Mouse (Mus musculus) v-Abl transformed pro-B cells (cell line): ENCODE measurements around the gene Prrt3.

Source experiments
- in situ Hi-C, 2 experiments: fragments of 400-800 bp; cut with MboI; formaldehyde crosslinking; loops; one replicate each; pipeline ENCODE4 v1.15.1; 2025; ENCODE audit not compliant: unreplicated experiment in 2 of 2

The Prrt3 gene

DNA sequence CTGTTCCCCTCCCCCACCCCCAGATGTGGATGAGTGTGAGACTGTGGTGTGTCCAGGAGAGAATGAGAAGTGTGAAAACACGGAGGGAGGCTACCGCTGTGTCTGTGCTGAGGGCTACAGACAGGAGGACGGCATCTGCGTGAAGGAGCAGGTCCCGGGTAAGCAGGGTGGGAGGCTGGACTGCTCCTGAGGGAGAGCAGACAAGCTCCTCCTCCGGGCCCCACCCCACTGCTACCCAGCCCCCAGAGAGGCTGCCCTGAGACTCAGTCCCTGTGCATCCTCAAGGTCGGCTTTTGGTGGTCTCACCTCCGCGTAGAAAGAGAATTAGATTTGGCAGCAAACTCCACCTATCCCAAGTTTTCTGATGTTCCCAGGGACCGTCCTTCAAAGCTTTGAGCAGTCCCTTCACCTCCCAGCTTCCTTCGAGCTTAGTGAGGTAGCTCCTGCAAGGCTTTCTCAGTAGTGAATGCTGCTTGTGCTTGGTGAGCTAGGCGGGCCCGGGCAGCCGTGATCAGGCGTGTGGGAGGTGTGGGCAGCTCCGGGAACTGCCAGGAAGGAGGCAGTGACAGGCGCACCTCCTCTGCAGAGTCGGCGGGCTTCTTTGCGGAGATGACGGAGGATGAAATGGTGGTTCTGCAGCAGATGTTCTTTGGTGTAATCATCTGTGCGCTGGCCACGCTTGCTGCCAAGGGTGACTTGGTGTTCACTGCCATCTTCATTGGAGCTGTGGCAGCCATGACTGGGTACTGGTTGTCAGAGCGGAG is 9.4 kb downstream of the Prrt3 start:
- in situ Hi-C loops, result no loop called here

DNA sequence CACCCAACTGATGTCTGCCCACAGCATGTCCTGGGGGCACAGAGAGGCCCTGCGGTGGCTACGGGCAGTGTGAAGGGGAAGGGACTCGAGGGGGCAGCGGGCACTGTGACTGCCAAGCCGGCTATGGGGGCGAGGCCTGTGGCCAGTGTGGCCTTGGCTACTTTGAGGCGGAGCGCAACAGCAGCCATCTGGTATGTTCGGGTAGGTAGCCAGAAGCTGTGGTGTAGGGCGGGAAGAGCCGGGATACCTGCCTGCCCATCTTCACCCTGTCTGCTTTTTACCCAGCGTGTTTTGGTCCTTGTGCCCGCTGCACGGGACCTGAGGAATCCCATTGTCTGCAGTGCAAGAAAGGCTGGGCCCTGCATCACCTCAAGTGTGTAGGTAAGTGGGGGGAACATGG is 12.3 kb downstream of the Prrt3 start:
- in situ Hi-C loops, result no loop called here

DNA sequence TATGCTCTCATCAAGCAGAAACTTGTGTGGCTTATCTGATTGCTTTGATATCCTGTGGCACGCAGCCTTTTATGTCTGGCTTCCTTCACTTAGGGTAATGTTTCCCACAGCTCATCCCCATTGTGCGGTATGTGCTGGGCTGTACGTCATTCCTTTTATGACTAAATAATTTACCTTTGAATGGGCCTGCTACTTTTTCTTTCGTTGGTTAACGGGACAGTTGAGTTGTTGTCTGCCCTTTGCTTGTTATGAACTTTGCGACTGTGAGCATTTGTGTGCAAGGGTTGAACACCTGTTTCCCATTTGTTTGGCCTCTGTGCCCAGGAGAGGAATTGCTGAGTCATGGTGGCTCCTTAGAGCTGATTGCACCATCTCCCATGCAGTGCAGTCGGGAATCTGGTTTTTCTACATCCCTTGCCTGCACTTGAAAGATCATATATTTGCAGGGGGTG is 14.6 kb downstream of the Prrt3 start:
- in situ Hi-C loops, result no loop called here

DNA sequence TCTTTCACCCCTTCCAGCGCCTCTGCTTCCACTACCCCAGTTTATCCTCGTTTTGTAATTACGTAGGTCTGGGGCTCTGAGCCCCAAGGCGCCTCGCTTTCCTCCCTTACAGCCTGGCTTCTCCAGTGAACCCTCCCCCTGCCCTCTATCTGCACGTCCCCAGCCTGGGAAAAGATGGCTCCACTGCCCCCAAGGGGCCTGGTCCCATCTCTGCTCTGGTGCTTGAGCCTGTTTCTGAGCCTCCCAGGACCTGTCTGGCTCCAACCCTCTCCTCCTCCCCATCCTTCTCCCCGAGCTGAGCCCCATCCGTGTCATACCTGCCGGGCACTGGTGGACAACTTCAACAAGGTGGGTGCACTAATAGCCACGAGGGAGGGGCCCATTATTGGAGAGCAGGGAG is 18.0 kb downstream of the Prrt3 start:
- in situ Hi-C loops, result no loop called here

DNA sequence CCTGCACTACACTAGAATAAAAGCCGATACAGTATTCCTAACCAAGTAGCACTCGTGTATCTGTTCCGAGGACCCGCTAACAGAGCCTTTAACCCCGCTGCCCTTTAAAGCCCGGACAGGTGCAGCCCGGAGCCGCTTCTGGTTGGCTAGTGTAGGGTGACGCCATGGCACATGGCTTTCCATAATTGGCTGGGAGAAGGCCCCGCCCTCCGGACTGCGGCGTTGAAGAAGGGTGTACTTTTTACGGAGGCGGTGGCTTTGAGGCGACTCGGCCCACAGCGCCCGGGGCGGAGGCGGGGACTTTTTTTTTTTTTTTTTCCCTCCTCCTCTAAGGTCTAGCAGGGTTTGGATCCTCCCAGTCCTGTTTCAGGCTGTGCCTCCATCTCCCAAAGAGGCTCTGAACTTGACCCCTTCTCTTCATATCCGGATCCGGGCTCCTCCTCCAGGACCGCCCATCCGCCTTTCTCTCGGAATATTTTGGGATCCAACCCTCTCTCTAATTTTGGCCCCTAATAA is 18.6 kb downstream of the Prrt3 start, which contains the start of gene Creld1:
TSS of gene Creld1 (plus strand) at position 198 of the 516 bp plus-strand sequence.
- in situ Hi-C loops, result no loop called here

DNA sequence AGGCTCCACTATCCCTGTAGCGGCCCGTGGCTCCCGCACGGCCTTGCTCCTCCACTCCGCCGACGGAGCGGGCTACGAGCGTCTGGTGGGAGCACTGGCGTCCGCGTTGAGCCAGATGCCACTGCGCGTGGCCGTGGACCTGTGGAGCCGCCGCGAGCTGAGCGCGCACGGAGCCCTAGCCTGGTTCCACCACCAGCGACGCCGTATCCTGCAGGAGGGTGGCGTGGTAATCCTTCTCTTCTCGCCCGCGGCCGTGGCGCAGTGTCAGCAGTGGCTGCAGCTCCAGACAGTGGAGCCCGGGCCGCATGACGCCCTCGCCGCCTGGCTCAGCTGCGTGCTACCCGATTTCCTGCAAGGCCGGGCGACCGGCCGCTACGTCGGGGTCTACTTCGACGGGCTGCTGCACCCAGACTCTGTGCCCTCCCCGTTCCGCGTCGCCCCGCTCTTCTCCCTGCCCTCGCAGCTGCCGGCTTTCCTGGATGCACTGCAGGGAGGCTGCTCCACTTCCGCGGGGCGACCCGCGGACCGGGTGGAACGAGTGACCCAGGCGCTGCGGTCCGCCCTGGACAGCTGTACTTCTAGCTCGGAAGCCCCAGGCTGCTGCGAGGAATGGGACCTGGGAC is 19.1 kb downstream of the Prrt3 start:
- in situ Hi-C loops, result no loop called here

DNA sequence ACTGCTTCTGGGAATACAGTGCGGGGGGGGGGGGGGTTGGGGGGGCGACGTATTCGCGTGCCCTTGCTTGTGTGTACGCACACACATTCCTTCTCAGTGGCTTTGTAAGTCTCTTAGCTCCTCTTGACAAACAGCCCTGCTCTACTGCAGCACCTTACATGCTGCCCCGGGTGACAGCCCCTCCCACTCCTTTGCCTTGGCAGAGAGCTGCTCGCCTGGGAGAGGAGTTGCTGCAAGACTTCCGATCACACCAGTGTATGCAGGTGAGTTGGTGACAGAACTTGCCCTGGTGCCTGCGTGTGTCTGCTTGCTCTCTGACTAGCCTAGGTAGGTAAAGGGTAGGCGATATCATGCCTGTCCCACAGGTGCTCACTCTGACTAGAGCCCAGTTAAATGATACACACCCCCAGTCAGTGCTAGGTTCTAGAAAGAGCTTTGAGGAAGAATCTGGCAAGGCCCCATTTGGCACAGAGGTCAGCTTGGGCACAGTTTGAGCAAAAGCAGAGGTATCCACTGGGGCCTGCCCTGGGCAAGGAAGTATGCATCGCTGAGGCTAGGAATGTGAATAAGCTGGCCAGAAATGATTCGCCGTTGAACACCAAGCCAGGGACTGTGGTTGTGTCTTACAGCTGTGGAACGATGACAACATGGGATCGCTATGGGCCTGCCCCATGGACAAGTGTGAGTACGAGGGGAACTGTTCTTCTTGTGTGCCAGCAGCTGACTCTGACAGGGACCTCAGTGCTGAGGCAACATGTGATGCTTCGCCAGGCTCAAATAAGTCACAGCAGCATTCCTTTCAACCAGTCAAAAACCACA is 21.0 kb downstream of the Prrt3 start:
- in situ Hi-C loops, result no loop called here

DNA sequence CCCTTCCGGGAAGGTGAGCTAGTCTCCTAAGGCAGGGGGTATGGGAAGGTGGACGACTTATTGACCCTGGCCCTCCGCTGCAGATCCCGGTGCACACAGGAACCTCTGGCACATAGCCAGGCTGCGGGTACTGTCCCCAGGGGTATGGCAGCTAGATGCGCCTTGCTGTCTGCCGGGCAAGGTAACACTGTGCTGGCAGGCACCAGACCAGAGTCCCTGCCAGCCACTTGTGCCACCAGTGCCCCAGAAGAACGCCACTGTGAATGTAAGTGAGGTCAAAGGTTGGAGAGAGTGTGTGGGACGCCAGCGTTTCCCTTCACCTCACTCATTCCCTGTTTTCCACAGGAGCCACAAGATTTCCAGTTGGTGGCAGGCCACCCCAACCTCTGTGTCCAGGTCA is 22.8 kb downstream of the Prrt3 start:
- in situ Hi-C loops, result no loop called here

DNA sequence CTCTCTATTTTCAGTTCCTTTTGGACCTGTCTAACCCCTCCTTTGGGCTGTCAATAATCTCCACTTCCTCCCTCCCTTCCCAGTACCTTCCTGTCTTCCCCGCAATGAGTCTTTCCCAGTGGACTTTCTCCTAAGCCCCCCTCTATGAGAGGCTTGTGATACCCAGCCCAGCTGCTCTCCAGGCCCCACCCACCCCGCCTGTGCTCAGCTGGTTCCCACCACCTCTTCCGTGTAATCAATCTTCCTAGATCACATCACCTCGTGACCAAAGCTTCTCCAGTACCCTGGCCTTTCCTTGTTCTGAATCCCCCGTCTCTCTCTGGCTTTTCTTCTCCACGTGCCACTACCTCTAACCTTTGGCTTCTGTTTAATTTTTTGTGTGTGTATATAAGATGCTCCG is 24.4 kb downstream of the Prrt3 start:
- in situ Hi-C loops, result no loop called here

DNA sequence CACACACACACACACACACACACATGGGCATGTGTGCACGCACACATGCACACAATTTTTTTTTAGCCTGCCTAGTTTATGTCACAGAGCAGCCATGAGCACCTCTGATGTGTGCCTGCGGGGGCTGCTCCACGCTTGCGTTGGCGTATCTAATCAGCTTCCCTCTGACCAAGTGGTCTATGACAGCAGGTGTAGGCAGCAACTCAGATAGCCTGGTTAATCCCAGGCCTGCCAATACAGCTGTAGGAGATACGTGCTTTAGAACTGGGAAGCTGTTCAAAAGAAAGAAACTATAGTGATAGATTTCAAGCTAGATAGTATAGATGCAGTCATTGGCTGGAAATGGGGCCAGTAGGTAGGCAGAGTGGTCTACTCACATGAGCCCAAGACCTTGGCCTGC is 28.0 kb downstream of the Prrt3 start:
- in situ Hi-C loops, result no loop called here

DNA sequence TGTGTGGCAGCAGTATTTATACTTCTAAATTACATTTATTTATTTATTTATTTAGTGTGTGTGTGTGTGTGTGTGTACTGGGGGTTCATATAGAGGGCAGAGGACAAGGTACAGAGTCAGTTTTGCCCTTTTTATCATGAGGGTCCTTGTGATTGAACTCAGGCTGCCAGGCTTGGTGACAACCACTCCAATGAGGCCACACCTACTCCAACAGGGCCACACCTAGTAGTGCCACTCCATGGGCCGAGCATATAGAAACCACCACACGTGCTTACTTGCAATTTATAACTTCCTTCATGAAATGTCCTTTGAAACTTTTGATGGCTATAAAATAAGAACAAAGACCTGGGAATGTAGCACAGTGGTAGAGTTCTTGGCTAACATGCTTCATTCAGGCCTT is 28.5 kb downstream of the Prrt3 start:
- in situ Hi-C loops, result no loop called here

DNA sequence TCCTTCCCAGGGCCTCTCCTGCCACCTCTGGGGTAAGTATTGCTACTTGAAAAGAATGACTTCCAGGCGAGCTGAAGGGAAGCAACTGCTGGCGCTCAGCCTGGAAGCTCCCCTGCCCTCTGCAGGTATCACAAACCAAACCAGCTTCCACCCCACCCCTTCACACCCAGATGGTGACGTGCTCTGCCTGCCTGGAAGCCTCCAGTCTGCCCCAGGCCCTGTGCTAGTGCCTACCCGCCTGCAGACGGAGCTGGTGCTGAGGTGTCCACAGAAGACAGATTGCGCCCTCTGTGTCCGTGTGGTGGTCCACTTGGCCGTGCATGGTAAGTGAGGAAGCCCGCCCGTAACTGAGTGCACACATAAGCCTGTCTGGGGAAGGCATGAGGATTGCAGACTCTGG is 29.7 kb downstream of the Prrt3 start:
- in situ Hi-C loops, result no loop called here

DNA sequence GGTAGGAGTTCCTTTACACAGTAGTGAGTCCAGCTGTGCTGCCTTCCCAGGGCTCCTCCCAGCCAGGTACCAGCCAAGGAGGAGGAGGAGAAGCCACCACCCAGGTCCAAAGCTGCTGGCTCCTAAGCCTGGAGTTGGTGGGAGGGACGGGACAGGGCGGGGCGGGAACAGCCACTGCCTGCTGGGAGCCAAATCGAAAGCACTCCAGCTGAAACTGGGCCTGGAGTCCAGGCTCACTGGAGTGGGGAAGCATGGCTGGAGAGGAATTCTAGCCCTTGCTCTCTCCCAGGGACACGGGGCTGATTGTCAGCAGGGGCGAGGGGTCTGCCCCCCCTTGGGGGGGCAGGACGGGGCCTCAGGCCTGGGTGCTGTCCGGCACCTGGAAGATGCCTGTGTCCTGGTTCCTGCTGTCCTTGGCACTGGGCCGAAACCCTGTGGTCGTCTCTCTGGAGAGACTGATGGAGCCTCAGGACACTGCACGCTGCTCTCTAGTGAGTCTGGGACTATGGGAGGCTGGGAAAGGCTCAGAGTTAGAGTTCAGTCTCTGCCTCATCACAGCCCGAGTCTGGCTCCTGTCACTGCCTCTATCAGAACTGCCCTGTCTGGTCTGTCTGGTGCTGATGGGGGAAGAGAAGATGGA is 30.3 kb downstream of the Prrt3 start, which contains the start of gene Il17rc:
TSS of gene Il17rc (plus strand) at position 131 of the 640 bp plus-strand sequence.
- in situ Hi-C loops, result no loop called here

DNA sequence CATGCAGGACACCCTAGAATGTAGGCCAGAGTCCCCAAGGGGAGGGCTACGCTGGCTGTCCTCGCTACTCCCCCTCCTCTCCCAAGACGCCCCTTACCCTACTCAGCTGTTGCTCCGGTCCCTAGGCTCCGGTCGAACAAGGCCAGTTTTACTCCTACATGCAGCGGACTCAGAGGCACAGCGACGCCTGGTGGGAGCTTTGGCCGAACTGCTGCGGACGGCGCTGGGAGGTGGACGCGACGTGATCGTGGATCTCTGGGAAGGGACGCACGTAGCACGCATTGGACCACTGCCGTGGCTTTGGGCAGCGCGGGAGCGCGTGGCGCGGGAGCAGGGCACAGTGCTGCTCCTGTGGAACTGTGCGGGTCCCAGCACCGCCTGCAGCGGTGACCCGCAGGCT is 32.3 kb downstream of the Prrt3 start:
- in situ Hi-C loops, result no loop called here

DNA sequence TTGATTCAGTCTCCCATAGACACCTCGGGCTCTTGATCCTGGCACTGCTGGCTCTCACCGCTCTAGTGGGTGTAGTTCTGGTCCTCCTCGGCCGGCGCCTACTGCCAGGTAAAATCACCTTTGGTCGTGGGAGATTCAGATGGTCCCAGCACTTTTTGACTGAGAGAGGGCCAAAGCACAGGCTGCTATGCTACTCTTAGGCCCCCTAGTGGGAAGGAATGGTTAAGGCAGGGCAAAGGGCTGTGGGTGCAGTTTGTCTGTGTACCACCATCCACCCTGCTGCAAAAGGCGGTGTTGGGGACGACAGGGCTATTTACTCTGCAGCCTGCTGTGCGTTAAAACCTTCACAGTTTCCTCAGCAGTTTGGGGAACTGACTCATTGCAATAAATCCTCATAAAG is 32.7 kb downstream of the Prrt3 start:
- in situ Hi-C loops, result no loop called here

DNA sequence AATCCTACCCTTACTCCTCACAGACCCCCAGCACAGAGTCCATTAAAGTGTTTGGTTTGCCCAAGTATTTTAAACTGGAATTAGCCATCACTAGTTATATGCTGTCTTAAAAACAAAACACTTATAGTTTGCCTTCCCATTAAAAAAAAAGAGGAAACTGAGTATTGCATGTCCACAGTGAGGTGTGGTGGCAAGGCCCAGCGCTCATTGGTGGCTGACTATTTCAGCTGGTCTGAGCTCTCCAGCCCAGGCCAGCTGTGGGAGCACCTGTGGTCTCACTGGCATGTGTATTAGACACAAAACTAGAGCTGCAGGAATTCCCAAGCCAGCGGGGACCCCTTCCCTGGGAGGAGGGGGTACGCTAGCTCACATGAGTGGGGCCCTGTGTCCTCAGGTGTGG is 33.2 kb downstream of the Prrt3 start:
- in situ Hi-C loops, result no loop called here

DNA sequence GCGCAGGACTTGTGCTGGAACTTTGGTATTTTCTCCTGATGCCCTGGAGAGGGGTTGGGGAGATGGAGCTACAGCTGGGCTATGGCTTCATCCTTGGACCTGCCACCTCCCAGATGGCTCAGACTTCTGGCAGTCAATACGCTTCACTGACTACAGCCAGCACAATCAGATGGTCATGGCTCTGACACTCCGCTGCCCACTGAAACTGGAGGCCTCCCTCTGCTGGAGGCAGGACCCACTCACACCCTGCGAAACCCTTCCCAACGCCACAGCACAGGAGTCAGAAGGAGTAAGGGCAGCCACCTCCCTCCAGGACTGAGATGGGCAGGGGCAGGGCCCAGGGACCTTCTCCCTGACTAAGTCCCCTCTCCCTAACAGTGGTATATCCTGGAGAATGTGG is 36.1 kb downstream of the Prrt3 start:
- in situ Hi-C loops, result no loop called here

DNA sequence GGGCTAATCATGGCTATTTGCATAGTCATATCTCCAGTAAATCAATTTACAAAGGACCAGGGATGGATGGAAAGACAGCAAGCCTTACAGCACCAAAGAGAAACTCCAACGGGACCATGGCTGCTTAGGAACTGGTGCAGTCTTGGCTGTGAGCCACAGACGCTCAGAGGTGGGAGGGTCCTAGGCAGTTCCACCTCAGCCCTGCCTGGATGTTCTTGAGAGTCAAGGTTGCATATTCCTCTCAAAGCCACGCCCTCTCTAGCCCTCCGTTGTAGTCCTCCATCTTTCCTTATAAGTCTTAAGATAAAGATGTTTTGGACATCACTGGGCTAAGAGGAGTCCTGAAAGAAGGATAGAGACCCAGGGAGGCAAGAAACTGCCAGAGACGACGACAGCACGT is 37.7 kb downstream of the Prrt3 start:
- in situ Hi-C loops, result no loop called here

DNA sequence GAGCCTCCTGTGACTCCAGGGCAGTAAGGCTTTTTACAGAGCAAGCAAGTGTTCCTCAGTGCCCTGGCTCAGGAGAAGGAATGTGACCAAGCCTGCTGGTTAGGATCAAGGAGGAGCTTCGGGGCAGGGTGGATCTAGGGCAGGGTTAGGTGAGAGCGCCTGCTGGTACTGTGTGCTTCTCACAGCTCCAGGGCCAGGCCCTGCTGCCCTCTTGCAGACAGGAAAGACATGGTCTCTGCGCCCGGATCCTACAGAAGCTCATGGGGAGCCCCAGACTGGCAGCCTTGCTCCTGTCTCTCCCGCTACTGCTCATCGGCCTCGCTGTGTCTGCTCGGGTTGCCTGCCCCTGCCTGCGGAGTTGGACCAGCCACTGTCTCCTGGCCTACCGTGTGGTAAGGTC is 43.1 kb downstream of the Prrt3 start:
- in situ Hi-C loops, result no loop called here

DNA sequence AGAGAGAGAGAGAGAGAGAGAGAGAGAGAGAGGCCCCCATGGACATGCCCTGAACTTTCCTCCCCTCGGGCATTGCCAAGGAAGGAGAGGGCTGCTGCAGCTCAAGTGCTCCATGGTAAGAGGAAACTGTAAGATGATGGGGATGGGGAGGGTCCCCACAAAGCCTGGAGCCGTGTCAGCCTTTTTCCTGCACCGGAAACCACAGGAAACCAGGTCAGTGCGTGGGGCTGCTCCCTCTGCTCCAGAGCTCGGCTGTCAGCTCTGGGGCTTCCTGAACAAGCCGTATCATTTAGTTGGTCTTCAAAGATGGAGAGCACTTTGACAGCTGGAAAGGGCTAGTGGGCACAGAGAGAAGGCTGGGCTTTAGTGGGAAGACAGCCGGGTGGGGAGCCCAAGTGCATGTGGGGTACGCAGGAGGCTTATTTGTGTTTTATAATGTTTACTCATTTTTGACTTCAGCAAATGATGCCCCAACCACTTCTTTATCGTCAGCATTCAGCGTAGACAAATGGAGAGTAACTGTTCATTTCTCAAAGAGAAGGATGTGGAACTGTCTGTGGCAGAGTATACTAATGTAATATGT is 43.7 kb downstream of the Prrt3 start, which contains the start of gene Il17re:
TSS of gene Il17re (plus strand) at position 533 of the 583 bp plus-strand sequence.
- in situ Hi-C loops, result no loop called here
